Mouse (Mus musculus) forebrain, embryonic 12.5 days (tissue): Measurements from ENCODE around the gene Chrna4. TPM values are rescaled to one million over a fixed set of nuclear protein-coding genes. Genes with fewer than 3 reads are reported as not detected.

Experiments
- ATAC-seq: fragments of 200-750 bp; cut with Nextera tagmentation; 2 replicates; pipeline ENCODE4 v1.8.0; 2017; ENCODE audit warnings: moderate TSS enrichment; ENCODE audit not compliant: low FRiP score
- H3K27ac ChIP-seq: fragments of 300-500 bp; sonication (generic); 2 replicates; pipeline ENCODE4 v1.5.1; 2016; ENCODE audit warnings: mild to moderate bottlenecking
- H3K27me3 ChIP-seq: fragments of 300-500 bp; sonication (generic); 2 replicates; pipeline ENCODE4 v1.6.1; 2016; ENCODE audit warnings: mild to moderate bottlenecking
- H3K36me3 ChIP-seq: fragments of 300-500 bp; sonication (generic); replicated peaks from 2 replicates; pipeline ENCODE4 v1.6.1; 2016; ENCODE audit warnings: mild to moderate bottlenecking
- H3K4me1 ChIP-seq: fragments of 300-500 bp; sonication (generic); 2 replicates; pipeline ENCODE4 v1.6.1; 2016
- H3K4me2 ChIP-seq: fragments of 300-500 bp; sonication (generic); 2 replicates; pipeline ENCODE4 v1.6.1; 2016; ENCODE audit warnings: mild to moderate bottlenecking, moderate library complexity
- H3K4me3 ChIP-seq: fragments of 300-500 bp; sonication (generic); replicated peaks from 2 replicates; pipeline ENCODE4 v1.5.1; 2016; ENCODE audit warnings: mild to moderate bottlenecking
- H3K9ac ChIP-seq: fragments of 300-500 bp; sonication (generic); 2 replicates; pipeline ENCODE4 v1.6.1; 2016; ENCODE audit warnings: mild to moderate bottlenecking
- H3K9me3 ChIP-seq: fragments of 300-500 bp; sonication (generic); 2 replicates; pipeline ENCODE4 v1.6.1; 2016
- WGBS: fragments of 180-500 bp; shearing (Covaris S2); methylation state at CpG from one replicate; pipeline ENCODE4 v1.1.7; 2016; 5-methylcytosine and 5-hydroxymethylcytosine counted together
- polyA plus RNA-seq: library from polyadenylated mRNA; unstranded; fragments of >200 nt; fragmentation: Nextera tagmentation; extraction: Ambion mirVana; gene quantifications from 2 replicates; pipeline ENCODE4 v1.2.1, GENCODE M21; 2016

Gene Chrna4
- 20.2 and 20.8 TPM in 2 replicates for polyA plus RNA-seq

GRCm38 (mm10) chr2:181043437-181043836 lies at the start of gene Chrna4:
Gene Chrna4, minus strand, starts transcription at chr2:181043546.
- H3K36me3 ChIP-seq = no peaks in the 10 kb centered on the region
- peaks cover 31% of the 10 kb centered on the region for H3K27me3 ChIP-seq
- H3K4me2 ChIP-seq = no peak within 1 kb of the TSS
- peak within 1 kb of the TSS; percentile 78 for H3K27ac ChIP-seq
- no peak within 1 kb of the TSS for H3K4me3 ChIP-seq
- peaks cover 58% of the 10 kb centered on the region for H3K4me1 ChIP-seq
- WGBS = 50% methylated on average over 3 of the region's 3 CpGs
- no peaks in the 10 kb centered on the region for H3K9me3 ChIP-seq
- peak within 1 kb of the TSS; percentile 12; the same call in 1 of the 2 replicates for H3K9ac ChIP-seq
- no peak for ATAC-seq

- no peak overlapping the region for H3K4me2 ChIP-seq
- ATAC-seq = no peak
- no peak overlapping the region for H3K9ac ChIP-seq
- no peaks in the 10 kb centered on the region for H3K4me1 ChIP-seq
- 0 out of 2 replicates have a peak, but pooled peaks cover 4% of the 10 kb centered on the region for H3K27me3 ChIP-seq
- H3K36me3 ChIP-seq = no peaks in the 10 kb centered on the region
- WGBS = 85% methylated on average over 3 of the region's 3 CpGs
- no peaks in the 10 kb centered on the region for H3K9me3 ChIP-seq
- H3K27ac ChIP-seq = no peak overlapping the region
- H3K4me3 ChIP-seq = no peak overlapping the region
These were observed 46.8 kb upstream of the Chrna4 start for GRCm38 (mm10) chr2:181090123-181090522.

DNA sequence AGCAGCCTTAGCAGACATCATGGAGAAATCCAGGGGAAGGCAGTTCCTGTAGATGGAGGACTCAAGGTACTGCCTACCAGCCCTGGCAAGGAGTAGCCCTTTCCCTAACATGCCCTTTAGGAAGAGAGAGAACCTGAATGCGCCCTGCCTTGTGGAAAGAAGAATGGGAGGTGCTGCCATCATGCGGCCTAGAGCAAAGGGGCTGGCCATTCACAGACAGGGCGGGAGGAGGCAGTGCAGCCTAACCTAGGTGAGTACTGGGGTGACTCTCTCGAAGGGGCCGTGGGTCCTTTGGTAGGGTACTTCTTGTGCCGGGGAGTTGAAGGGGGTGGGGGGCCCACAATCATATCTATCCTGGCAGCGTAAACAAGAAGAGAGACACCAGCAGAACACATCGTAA lies 41.7 kb upstream of the Chrna4 start:
- Histone ChIP-seq H3K4me2 (no peak overlapping the region), H3K4me1 (no peaks in the 10 kb centered on the region), H3K9ac (no peak overlapping the region), H3K36me3 (0 out of 2 replicates have a peak, but pooled peaks cover 3% of the 10 kb centered on the region), H3K9me3 (no peaks in the 10 kb centered on the region), H3K4me3 (no peak overlapping the region), H3K27me3 (0 out of 2 replicates have a peak, but pooled peaks cover 4% of the 10 kb centered on the region), H3K27ac (no peak overlapping the region)
- no peak for ATAC-seq
- 65% methylated on average over 8 of the region's 8 CpGs for WGBS

GRCm38 (mm10) chr2:181083945-181084344 lies 40.6 kb upstream of the Chrna4 start:
- H3K9ac ChIP-seq = no peak overlapping the region
- H3K9me3 ChIP-seq = no peaks in the 10 kb centered on the region
- 80% methylated on average over 4 of the region's 4 CpGs for WGBS
- no peak overlapping the region for H3K27ac ChIP-seq
- H3K4me1 ChIP-seq = no peaks in the 10 kb centered on the region
- 0 out of 2 replicates have a peak, but pooled peaks cover 10% of the 10 kb centered on the region for H3K27me3 ChIP-seq
- no peak for ATAC-seq
- H3K4me3 ChIP-seq = no peak overlapping the region
- 0 out of 2 replicates have a peak, but pooled peaks cover 3% of the 10 kb centered on the region for H3K36me3 ChIP-seq
- H3K4me2 ChIP-seq = no peak overlapping the region

- Histone ChIP-seq H3K4me2 (no peak overlapping the region), H3K4me1 (no peaks in the 10 kb centered on the region), H3K27me3 (0 out of 2 replicates have a peak, but pooled peaks cover 5% of the 10 kb centered on the region), H3K9ac (no peak overlapping the region), H3K4me3 (no peak overlapping the region), H3K27ac (no peak overlapping the region), H3K36me3 (0 out of 2 replicates have a peak, but pooled peaks cover 3% of the 10 kb centered on the region), H3K9me3 (no peaks in the 10 kb centered on the region)
- no peak for ATAC-seq
- 70% methylated on average over 5 of the region's 5 CpGs for WGBS
These were observed 37.5 kb upstream of the Chrna4 start for GRCm38 (mm10) chr2:181080886-181081285.

GRCm38 (mm10) chr2:181079518-181079917 lies 36.2 kb upstream of the Chrna4 start:
- Histone ChIP-seq H3K4me3 (no peak overlapping the region), H3K4me2 (no peak overlapping the region), H3K27me3 (0 out of 2 replicates have a peak, but pooled peaks cover 5% of the 10 kb centered on the region), H3K4me1 (no peaks in the 10 kb centered on the region), H3K9ac (no peak overlapping the region), H3K27ac (no peak overlapping the region), H3K9me3 (no peaks in the 10 kb centered on the region), H3K36me3 (0 out of 2 replicates have a peak, but pooled peaks cover 3% of the 10 kb centered on the region)
- WGBS = 90% methylated on average over 2 of the region's 2 CpGs
- ATAC-seq = no peak

DNA sequence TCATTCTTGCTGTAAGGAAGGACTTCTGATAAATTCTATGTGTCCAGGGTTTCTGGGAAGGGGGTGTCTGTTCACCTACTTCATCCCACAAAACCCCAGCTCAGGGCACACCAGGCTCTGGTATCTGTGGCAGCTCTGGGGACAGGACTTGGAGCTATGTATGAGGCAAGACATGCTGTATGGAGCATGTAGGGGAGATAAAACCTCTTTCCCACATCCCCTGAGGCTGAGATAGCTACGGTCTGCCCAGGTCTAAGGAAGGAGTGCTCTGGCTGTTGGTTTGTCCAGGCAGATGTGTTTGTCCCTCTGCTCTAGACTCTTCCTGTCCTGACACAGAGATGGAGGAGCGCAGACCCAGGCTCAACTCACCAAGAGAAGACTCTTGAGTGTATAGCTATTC lies 35.6 kb upstream of the Chrna4 start:
- 89% methylated on average over 2 of the region's 2 CpGs for WGBS
- 0 out of 2 replicates have a peak, but pooled peaks cover 5% of the 10 kb centered on the region for H3K27me3 ChIP-seq
- H3K4me1 ChIP-seq = no peaks in the 10 kb centered on the region
- no peak overlapping the region for H3K27ac ChIP-seq
- ATAC-seq = no peak
- 0 out of 2 replicates have a peak, but pooled peaks cover 3% of the 10 kb centered on the region for H3K36me3 ChIP-seq
- H3K4me3 ChIP-seq = no peak overlapping the region
- no peaks in the 10 kb centered on the region for H3K9me3 ChIP-seq
- no peak overlapping the region for H3K4me2 ChIP-seq
- H3K9ac ChIP-seq = no peak overlapping the region

DNA sequence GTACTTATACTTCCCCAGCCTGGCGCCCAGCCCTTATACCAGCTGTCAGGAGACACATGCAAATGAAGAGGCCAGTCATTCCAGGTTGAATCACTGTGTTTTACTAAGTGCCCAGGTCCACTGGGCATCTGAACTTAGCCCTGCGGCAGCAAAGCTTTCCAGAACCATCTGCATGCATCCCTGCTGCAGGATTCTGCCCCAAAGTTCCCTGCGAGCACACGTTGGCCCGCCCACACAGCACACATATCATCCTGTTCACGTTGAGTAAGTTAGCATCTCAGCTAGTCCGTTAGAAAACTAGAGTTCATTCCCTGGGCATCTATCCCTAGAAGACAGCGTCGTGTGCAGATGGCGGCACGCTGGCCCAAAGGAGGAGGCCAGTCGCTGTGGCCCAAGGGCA lies 32.2 kb upstream of the Chrna4 start:
- Histone ChIP-seq H3K9me3 (no peaks in the 10 kb centered on the region), H3K4me1 (no peaks in the 10 kb centered on the region), H3K4me2 (no peak overlapping the region), H3K27me3 (0 out of 2 replicates have a peak, but pooled peaks cover 5% of the 10 kb centered on the region), H3K36me3 (no peaks in the 10 kb centered on the region), H3K27ac (no peak overlapping the region), H3K9ac (no peak overlapping the region), H3K4me3 (no peak overlapping the region)
- 86% methylated on average over 12 of the region's 12 CpGs for WGBS
- ATAC-seq = no peak

DNA sequence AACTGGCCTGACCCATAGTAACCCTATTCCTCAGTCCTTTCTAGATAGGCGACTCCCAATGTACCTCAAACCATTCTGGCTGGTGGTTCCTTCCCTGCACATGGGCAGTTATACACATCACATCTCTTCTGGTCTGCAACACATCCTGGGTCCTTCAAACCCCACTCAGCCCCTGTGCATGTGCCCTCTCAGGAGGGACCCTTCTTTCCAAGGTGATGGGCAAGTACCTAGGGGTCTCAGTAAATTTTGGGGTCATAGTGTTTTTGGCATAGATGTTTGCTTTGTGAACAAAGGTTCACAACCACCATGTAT lies 29.0 kb upstream of the Chrna4 start:
- Histone ChIP-seq H3K4me1 (no peaks in the 10 kb centered on the region), H3K4me2 (no peak overlapping the region), H3K9me3 (no peaks in the 10 kb centered on the region), H3K9ac (no peak overlapping the region), H3K27ac (no peak overlapping the region), H3K27me3 (no peaks in the 10 kb centered on the region), H3K36me3 (no peaks in the 10 kb centered on the region), H3K4me3 (no peak overlapping the region)
- 10% methylated on average over 1 of the region's 1 CpGs for WGBS
- ATAC-seq = no peak

DNA sequence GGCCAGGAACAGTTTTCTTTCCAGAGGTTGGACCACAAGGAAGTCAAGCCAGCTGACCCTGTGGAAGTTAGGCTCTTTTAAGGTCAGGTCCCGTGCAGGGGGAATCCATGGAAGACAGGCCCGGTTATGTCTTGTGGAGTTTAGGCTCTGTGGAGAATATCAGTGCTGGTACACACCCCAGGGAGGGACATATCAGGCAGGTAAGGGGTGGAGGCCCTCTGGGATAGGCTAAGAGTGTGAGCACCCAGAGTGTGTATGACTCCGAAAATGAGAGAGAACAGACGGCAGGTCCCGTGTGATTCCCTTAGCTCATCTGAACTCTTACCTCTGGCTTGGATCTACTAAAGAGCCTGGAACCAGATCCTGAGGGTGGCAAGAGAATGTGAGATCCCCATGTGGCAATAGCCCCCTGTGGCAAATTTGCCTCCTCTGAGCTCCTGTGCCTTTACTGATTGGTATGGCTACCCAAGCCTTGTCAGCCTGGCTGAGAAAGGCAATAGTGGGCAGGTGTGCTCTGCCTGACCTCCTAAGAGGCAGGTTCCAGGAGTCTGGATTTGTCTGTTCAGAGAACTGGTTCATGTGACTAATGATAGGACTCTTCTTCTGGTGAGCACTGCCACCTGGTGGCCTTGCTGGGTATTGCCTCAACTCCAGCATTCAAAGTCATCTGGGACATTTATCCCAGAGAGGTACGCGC lies 28.5 kb upstream of the Chrna4 start:
- Histone ChIP-seq H3K9ac (no peak overlapping the region), H3K27me3 (no peaks in the 10 kb centered on the region), H3K27ac (no peak overlapping the region), H3K4me2 (no peak overlapping the region), H3K4me1 (no peaks in the 10 kb centered on the region), H3K4me3 (no peak overlapping the region), H3K36me3 (no peaks in the 10 kb centered on the region), H3K9me3 (no peaks in the 10 kb centered on the region)
- ATAC-seq = peak; percentile 59
- WGBS = 63% methylated on average over 7 of the region's 7 CpGs

DNA sequence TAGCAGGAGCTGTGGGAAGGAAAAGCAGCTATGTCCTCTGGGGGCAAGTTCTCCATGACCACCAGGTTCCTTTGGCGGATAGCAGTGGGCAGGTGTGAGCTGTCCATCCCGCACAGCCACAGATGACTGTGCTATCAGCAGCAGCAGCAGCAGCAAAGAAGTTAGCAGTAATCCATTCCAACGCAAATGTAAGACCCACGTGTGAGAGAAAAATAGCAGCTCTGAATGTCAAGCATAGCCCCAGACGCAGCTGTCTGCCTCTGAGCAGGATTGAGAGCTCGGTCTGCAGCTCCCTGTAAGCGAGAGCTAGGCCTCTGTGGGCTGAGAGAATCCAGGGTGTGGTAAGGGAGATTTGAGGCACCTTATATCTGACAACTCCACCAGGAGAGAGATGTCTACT lies 26.8 kb upstream of the Chrna4 start:
- Histone ChIP-seq H3K27me3 (no peaks in the 10 kb centered on the region), H3K27ac (no peak overlapping the region), H3K9ac (no peak overlapping the region), H3K4me2 (no peak overlapping the region), H3K4me1 (no peaks in the 10 kb centered on the region), H3K9me3 (no peaks in the 10 kb centered on the region), H3K36me3 (no peaks in the 10 kb centered on the region), H3K4me3 (no peak overlapping the region)
- 60% methylated on average over 7 of the region's 7 CpGs for whole genome bisulfite sequencing
- no peak for ATAC-seq

DNA sequence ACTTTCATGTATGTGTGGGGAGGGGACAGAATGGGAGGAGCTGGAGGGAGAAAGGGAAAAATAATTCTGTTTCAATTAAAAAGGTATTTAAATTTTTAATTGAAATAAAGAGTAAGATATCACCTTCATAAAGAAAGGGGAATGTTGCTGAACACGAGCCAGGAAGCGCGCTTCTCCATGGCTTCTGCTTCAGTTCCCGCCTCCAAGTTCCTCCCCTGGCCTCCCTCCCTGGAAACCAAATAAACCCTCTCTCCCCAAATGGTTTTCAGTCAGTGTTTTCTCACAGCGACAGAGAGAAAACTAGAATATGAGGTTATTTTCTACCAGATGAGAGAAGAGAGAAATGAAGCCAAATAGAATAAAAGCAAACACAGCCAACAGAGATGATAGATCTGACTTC lies 25.2 kb upstream of the Chrna4 start:
- Histone ChIP-seq H3K27me3 (no peaks in the 10 kb centered on the region), H3K4me1 (no peaks in the 10 kb centered on the region), H3K27ac (no peak overlapping the region), H3K4me2 (no peak overlapping the region), H3K9me3 (no peaks in the 10 kb centered on the region), H3K9ac (no peak overlapping the region), H3K4me3 (no peak overlapping the region), H3K36me3 (no peaks in the 10 kb centered on the region)
- ATAC-seq = no peak
- WGBS = 81% methylated on average over 5 of the region's 5 CpGs

- no peak for ATAC-seq
- Histone ChIP-seq H3K9ac (no peak overlapping the region), H3K4me2 (no peak overlapping the region), H3K36me3 (no peaks in the 10 kb centered on the region), H3K27me3 (peaks cover 2% of the 10 kb centered on the region; the same call in 1 of the 2 replicates), H3K4me3 (no peak overlapping the region), H3K9me3 (no peaks in the 10 kb centered on the region), H3K27ac (no peak overlapping the region), H3K4me1 (no peaks in the 10 kb centered on the region)
- 56% methylated on average over 4 of the region's 4 CpGs for WGBS
These were observed 22.5 kb upstream of the Chrna4 start for GRCm38 (mm10) chr2:181065827-181066226.
